Mouse (Mus musculus) stomach, postnatal 0 days (tissue): ENCODE measurements at regions not wholly inside any gene's neighbourhood (a gene's known extent, or its start where the extent isn't known, plus 50 kb on each side); places are given as distances from the start of the nearest gene placed in this dataset.

Source experiments
- ATAC-seq: fragments of 200-750 bp; cut with Nextera tagmentation; 2 replicates; pipeline ENCODE4 v1.8.0; 2017; ENCODE audit not compliant: low FRiP score, low TSS enrichment
- DNase-seq: peaks from one replicate; pipeline ENCODE4 v3.0.0-alpha.2; 2016; ENCODE audit warnings: low spot score
- H3K27ac ChIP-seq: fragments of 300-500 bp; sonication (generic); replicated peaks from 2 replicates; pipeline ENCODE4 v1.5.1; 2014; ENCODE audit warnings: mild to moderate bottlenecking, control low read depth
- H3K27me3 ChIP-seq: fragments of 300-500 bp; sonication (generic); 2 replicates; pipeline ENCODE4 v1.6.1; 2014; ENCODE audit warnings: low read length; ENCODE audit not compliant: control insufficient read depth, insufficient read depth
- H3K36me3 ChIP-seq: fragments of 300-500 bp; sonication (generic); 2 replicates; pipeline ENCODE4 v1.6.1; 2014; ENCODE audit warnings: low read length, mixed read lengths; ENCODE audit not compliant: control insufficient read depth, insufficient read depth
- H3K4me1 ChIP-seq: fragments of 300-500 bp; sonication (generic); replicated peaks from 2 replicates; pipeline ENCODE4 v1.6.1; 2014; ENCODE audit warnings: antibody characterized with exemption; ENCODE audit not compliant: control insufficient read depth, insufficient read depth
- H3K4me2 ChIP-seq: fragments of 300-500 bp; sonication (generic); replicated peaks from 2 replicates; pipeline ENCODE4 v1.6.1; 2014; ENCODE audit warnings: low read depth, mild to moderate bottlenecking, control low read depth, moderate library complexity
- H3K4me3 ChIP-seq: fragments of 300-500 bp; sonication (generic); 2 replicates; pipeline ENCODE4 v1.5.1; 2014; ENCODE audit warnings: low read depth, low read length, control low read depth
- H3K9ac ChIP-seq: fragments of 300-500 bp; sonication (generic); 2 replicates; pipeline ENCODE4 v1.6.1; 2014; ENCODE audit warnings: mild to moderate bottlenecking, low read length, control low read depth, mixed read lengths
- H3K9me3 ChIP-seq: fragments of 300-500 bp; sonication (generic); 2 replicates; pipeline ENCODE4 v1.6.1; 2016; ENCODE audit warnings: low read length; ENCODE audit not compliant: control insufficient read depth
- CTCF ChIP-seq: IDR thresholded peaks from 2 replicates; pipeline ENCODE4 v1.5.1; 2016; ENCODE audit warnings: antibody characterized with exemption, low read depth, mild to moderate bottlenecking, moderate library complexity
- EP300 ChIP-seq: optimal IDR thresholded peaks from 2 replicates; pipeline ENCODE3; 2016; ENCODE audit warnings: antibody characterized with exemption
- WGBS: fragments of 180-500 bp; shearing (Covaris S2); extraction: QIAGEN DNeasy Blood & Tissue Kit; methylation state at CpG from one replicate; pipeline ENCODE4 v1.1.7; 2014; 5-methylcytosine and 5-hydroxymethylcytosine counted together

DNA sequence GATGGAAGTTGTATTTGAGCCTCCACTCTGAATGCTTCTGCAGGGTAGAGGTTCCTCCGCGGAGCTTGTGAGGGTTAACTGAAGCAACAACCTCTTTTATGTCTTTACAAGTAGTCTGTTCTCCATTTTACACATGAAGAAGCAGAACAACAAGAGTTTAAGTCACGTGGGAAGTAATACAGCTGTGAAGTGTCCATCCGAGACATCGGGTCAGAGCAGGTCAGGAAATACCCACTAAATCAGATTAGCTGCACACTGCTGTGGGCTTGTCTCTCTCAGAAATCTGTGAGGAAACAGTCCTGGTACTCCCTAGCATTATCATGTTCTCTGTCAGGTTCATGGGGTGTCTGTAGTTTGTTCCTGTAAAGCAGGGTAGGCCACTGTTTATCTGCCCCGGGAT, 262.1 kb downstream of the Cog6 start:
- Histone ChIP-seq H3K9me3 (no peaks in the 10 kb centered on the region), H3K4me3 (no peak overlapping the region), H3K4me2 (no peak overlapping the region), H3K27ac (no peak overlapping the region), H3K4me1 (no peaks in the 10 kb centered on the region), H3K36me3 (no peaks in the 10 kb centered on the region), H3K27me3 (no peaks in the 10 kb centered on the region), H3K9ac (no peak overlapping the region)
- WGBS: 34% methylated on average over 6 of the region's 6 CpGs
- no peak for DNase-seq
- TF ChIP-seq EP300 (no peak), CTCF (no peak)
- ATAC-seq: no peak

GRCm38 (mm10) chr3:52754401-52754800, 262.6 kb downstream of the Cog6 start:
- Histone ChIP-seq H3K27me3 (no peaks in the 10 kb centered on the region), H3K27ac (no peak overlapping the region), H3K4me2 (no peak overlapping the region), H3K4me3 (no peak overlapping the region), H3K9me3 (no peaks in the 10 kb centered on the region), H3K4me1 (no peaks in the 10 kb centered on the region), H3K9ac (no peak overlapping the region), H3K36me3 (no peaks in the 10 kb centered on the region)
- TF ChIP-seq EP300 (no peak), CTCF (no peak)
- no peak for DNase-seq
- no peak for ATAC-seq
- 68% methylated on average over 4 of the region's 4 CpGs for WGBS

GRCm38 (mm10) chr3:52746917-52747316, 270.1 kb downstream of the Cog6 start:
- no peaks in the 10 kb centered on the region for H3K9me3 ChIP-seq
- no peaks in the 10 kb centered on the region for H3K4me1 ChIP-seq
- H3K4me2 ChIP-seq: no peak overlapping the region
- no peak for TF ChIP-seq CTCF
- no peak for TF ChIP-seq EP300
- WGBS: 59% methylated on average over 3 of the region's 3 CpGs
- H3K4me3 ChIP-seq: no peak overlapping the region
- H3K36me3 ChIP-seq: no peaks in the 10 kb centered on the region
- no peak overlapping the region for H3K9ac ChIP-seq
- H3K27me3 ChIP-seq: no peaks in the 10 kb centered on the region
- H3K27ac ChIP-seq: no peak overlapping the region
- DNase-seq: no peak
- no peak for ATAC-seq

DNA sequence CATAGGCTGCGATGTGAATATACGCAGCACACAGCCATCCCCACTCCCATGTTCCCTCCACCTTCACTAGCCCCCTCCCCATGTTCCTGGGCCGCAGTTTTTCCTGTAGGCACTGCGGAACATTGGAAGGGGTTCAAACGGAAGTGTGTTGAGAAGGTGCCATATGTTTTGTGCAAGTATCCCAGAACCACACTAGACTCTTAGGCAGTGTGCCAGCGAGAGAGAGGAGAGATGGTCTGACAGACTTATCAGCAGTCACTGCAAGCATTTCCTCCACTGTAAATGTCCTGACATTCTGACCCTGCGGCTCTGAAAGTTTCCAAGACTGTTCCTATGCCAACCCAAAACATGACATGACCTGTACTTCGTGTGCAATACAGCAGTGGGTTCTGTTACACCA, 272.7 kb downstream of the Cog6 start:
- 66% methylated on average over 8 of the region's 8 CpGs for WGBS
- ATAC-seq: peak; percentile 24; the same call in 1 of the 2 replicates
- H3K27ac ChIP-seq: no peak overlapping the region

GRCm38 (mm10) chr3:52740466-52741026, 276.5 kb downstream of the Cog6 start:
- Histone ChIP-seq H3K27ac (no peak overlapping the region), H3K4me2 (no peak overlapping the region), H3K36me3 (no peaks in the 10 kb centered on the region), H3K9ac (no peak overlapping the region), H3K4me1 (no peaks in the 10 kb centered on the region), H3K9me3 (no peaks in the 10 kb centered on the region), H3K4me3 (no peak overlapping the region), H3K27me3 (no peaks in the 10 kb centered on the region)
- 78% methylated on average over 9 of the region's 9 CpGs for WGBS
- TF ChIP-seq CTCF: no peak
- TF ChIP-seq EP300: no peak
- ATAC-seq (no peak), DNase-seq (no peak)

More for the DNA sequence above, 272.7 kb downstream of the Cog6 start:
- TF ChIP-seq EP300 (no peak), CTCF (no peak)
- Histone ChIP-seq H3K36me3 (no peaks in the 10 kb centered on the region), H3K4me2 (no peak overlapping the region), H3K9me3 (no peaks in the 10 kb centered on the region), H3K9ac (no peak overlapping the region), H3K4me1 (no peaks in the 10 kb centered on the region), H3K4me3 (no peak overlapping the region), H3K27me3 (no peaks in the 10 kb centered on the region)
- no peak for DNase-seq

- Histone ChIP-seq H3K4me1 (no peaks in the 10 kb centered on the region), H3K36me3 (no peaks in the 10 kb centered on the region), H3K4me2 (no peak overlapping the region), H3K4me3 (no peak overlapping the region), H3K9me3 (no peaks in the 10 kb centered on the region), H3K27ac (no peak overlapping the region), H3K9ac (no peak overlapping the region), H3K27me3 (no peaks in the 10 kb centered on the region)
- ATAC-seq (no peak), DNase-seq (no peak)
- TF ChIP-seq EP300 (no peak), CTCF (no peak)
- WGBS: 60% methylated on average over 4 of the region's 4 CpGs
Measured at GRCm38 (mm10) chr3:52739526-52739925, 277.5 kb downstream of the Cog6 start.
